Comparison of ENCODE assay signal across 9 mouse cellular contexts in genomic region chr12:112147365-112147764, GRCm38 (mm10). TPM values are rescaled to one million over a fixed set of nuclear protein-coding genes. Genes with fewer than 3 reads are reported as not detected.
DNase-seq lines count a peak whose midpoint lies in the region; ATAC-seq and TF ChIP-seq lines count a peak whose summit lies in the region.
"Had no signal": no experiment of that assay in that cellular context is flagged by ENCODE, and none has a peak within 500 bp of the region (broad histone marks: within the 10 kb centered on the region; RNA-seq: fewer than 3 reads in every experiment).

No protein-coding gene starts in this region.

- 46% methylated on average over 5 of the region's 5 CpGs for WGBS in heart, postnatal 0 days
- 36% methylated on average over 5 of the region's 5 CpGs for WGBS in liver, embryonic 13.5 days (ENCODE audit: insufficient replicate concordance)

- no peaks in the 10 kb centered on the region for H3K9me3 ChIP-seq in E14TG2a.4 (ENCODE audit: low read length)
- no peaks in the 10 kb centered on the region for H3K9me3 ChIP-seq in heart, postnatal 0 days (replicated peaks; ENCODE audit: control insufficient read depth, low read length)
- H3K9me3 ChIP-seq in liver, embryonic 13.5 days (replicated peaks): no peaks in the 10 kb centered on the region

- no peak for TF ChIP-seq EP300 in heart, postnatal 0 days (IDR thresholded peaks at IDR 0.05; ENCODE audit: low read depth)

- peak overlapping the region; percentile 76 for H3K27ac ChIP-seq in brown adipose tissue, adult 24 weeks (replicated peaks; ENCODE audit: low read depth, low read length)
- peak overlapping the region; percentile 78 for H3K27ac ChIP-seq in heart, postnatal 0 days (ENCODE audit: low read depth)
- H3K27ac ChIP-seq in liver, embryonic 13.5 days: no peak overlapping the region
- H3K27ac ChIP-seq: liver, embryonic 14.5 days had no signal

- peaks cover 78% of the 10 kb centered on the region for H3K4me1 ChIP-seq in E14TG2a.4 (replicated peaks; ENCODE audit: low read depth, low read length)
- peaks cover 15% of the 10 kb centered on the region for H3K4me1 ChIP-seq in brown adipose tissue, adult 24 weeks (ENCODE audit: control insufficient read depth, insufficient read depth, insufficient read length, low read length)
- peaks cover 12% of the 10 kb centered on the region; the same call in 1 of the 2 replicates for H3K4me1 ChIP-seq in heart, postnatal 0 days (ENCODE audit: control insufficient read depth, insufficient read depth)
- H3K4me1 ChIP-seq in liver, embryonic 13.5 days (replicated peaks): peaks cover 35% of the 10 kb centered on the region

- H3K4me2 ChIP-seq in heart, postnatal 0 days (ENCODE audit: low read depth, low read length): peak overlapping the region; percentile 62
- H3K4me2 ChIP-seq in liver, embryonic 13.5 days: peak overlapping the region; percentile 63

- TF ChIP-seq CTCF in E14TG2a.4 (conservative IDR thresholded peaks at IDR 0.05; ENCODE audit: low read length): no peak
- no peak for TF ChIP-seq CTCF in heart, postnatal 0 days (IDR thresholded peaks at IDR 0.05; ENCODE audit: low read depth)

- H3K4me3 ChIP-seq in E14TG2a.4 (replicated peaks; ENCODE audit: low read length): peak overlapping the region; percentile 81
- peak overlapping the region; percentile 95 for H3K4me3 ChIP-seq in brown adipose tissue, adult 24 weeks (ENCODE audit: insufficient read depth, low read depth, low read length)
- peak overlapping the region; percentile 53 for H3K4me3 ChIP-seq in heart, postnatal 0 days (ENCODE audit: low read depth, low read length)
- H3K4me3 ChIP-seq in liver, embryonic 13.5 days (replicated peaks): 0 out of 2 replicates have a peak overlapping the region, but pooled peaks have one; percentile 48

- DNase-seq in heart, postnatal 0 days (ENCODE audit: low spot score): peak; percentile 15
- no peak for DNase-seq in liver, embryonic 13.5 days
- no peak for DNase-seq in cerebellum, adult 9-10 months
- DNase-seq in right cerebral cortex, postnatal 4 days: no peak
- DNase-seq in ovary, postnatal 10 days (ENCODE audit: low spot score): no peak
- DNase-seq in layer of hippocampus, adult 18-20 months (ENCODE audit: low spot score in 2 of 2): no peak

- H3K36me3 ChIP-seq in E14TG2a.4 (ENCODE audit: insufficient read depth, low read length): peaks cover 4% of the 10 kb centered on the region; the same call in 1 of the 2 replicates
- H3K36me3 ChIP-seq in heart, postnatal 0 days (replicated peaks; ENCODE audit: control insufficient read depth, insufficient read depth, low read length): no peaks in the 10 kb centered on the region
- H3K36me3 ChIP-seq in liver, embryonic 13.5 days: no peaks in the 10 kb centered on the region

- H3K9ac ChIP-seq in heart, postnatal 0 days (replicated peaks; ENCODE audit: low read depth, low read length): peak overlapping the region; percentile 63; the same call in 1 of the 2 replicates
- H3K9ac ChIP-seq in liver, embryonic 13.5 days: no peak overlapping the region
- H3K9ac ChIP-seq: liver, embryonic 14.5 days had no signal

- H3K27me3 ChIP-seq in E14TG2a.4 (ENCODE audit: insufficient read depth, low read length): peaks cover 67% of the 10 kb centered on the region
- H3K27me3 ChIP-seq in heart, postnatal 0 days (ENCODE audit: control insufficient read depth, insufficient read depth, low read length): peaks cover 65% of the 10 kb centered on the region
- peaks cover 73% of the 10 kb centered on the region for H3K27me3 ChIP-seq in liver, embryonic 13.5 days

- peak; percentile 27; the same call in 1 of the 2 replicates for ATAC-seq in heart, postnatal 0 days (ENCODE audit: insufficient read depth, low read depth)
- no peak for ATAC-seq in liver, embryonic 13.5 days (ENCODE audit: low read depth)

RNA-seq across cellular contexts. Expression of gene Kif26a, which starts 1.4 kb away (rescaled TPM):
- 1.9 and 3.2 TPM in 2 replicates for polyA plus RNA-seq in brown adipose tissue, adult 24 weeks (2012; ENCODE audit: insufficient read depth, insufficient read length, missing spikeins)
- 26.0 and 53.0 TPM in 2 replicates for total RNA-seq in heart, postnatal 0 days (2014; rRNA removed; ENCODE audit: low replicate concordance)
- 1.9 and 2.8 TPM in 2 replicates for polyA plus RNA-seq in heart, postnatal 0 days (2015; fragmentation: Nextera tagmentation; extraction: Ambion mirVana)
- 0.13 and 0.17 TPM in 2 replicates for polyA plus RNA-seq in liver, embryonic 13.5 days (2015; fragmentation: Nextera tagmentation; extraction: Ambion mirVana)
- total RNA-seq in layer of hippocampus, adult 18-20 months (2021): 1 to 10 TPM; 3.9 to 4.5 TPM

RNA-seq across cellular contexts. Expression of gene Aspg, which starts 40.9 kb away (rescaled TPM):
- 60.4 and 84.2 TPM in 2 replicates for polyA plus RNA-seq in brown adipose tissue, adult 24 weeks (2012; ENCODE audit: insufficient read depth, insufficient read length, missing spikeins)
- 0.04 and 3.6 TPM in 2 replicates for total RNA-seq in heart, postnatal 0 days (2014; rRNA removed; ENCODE audit: low replicate concordance)
- polyA plus RNA-seq in heart, postnatal 0 days (2015; fragmentation: Nextera tagmentation; extraction: Ambion mirVana): 0.08 and 0.11 TPM in 2 replicates
- 0.06 and 0.10 TPM in 2 replicates for polyA plus RNA-seq in liver, embryonic 13.5 days (2015; fragmentation: Nextera tagmentation; extraction: Ambion mirVana)
- 1 to 10 TPM; 3.8 TPM for total RNA-seq in layer of hippocampus, adult 18-20 months (2021)

Comparison
In these comparisons a context has a peak if more than half of its experiments do, and no peak if none do; other contexts are left out.
1. RNA of gene Aspg, which starts 40.9 kb away (polyA plus RNA-seq): 60.4 to 84.2 TPM in brown adipose tissue, adult 24 weeks; 0.08 to 0.11 TPM in heart, postnatal 0 days and 0.06 to 0.10 TPM in liver, embryonic 13.5 days; every median in the first group is over 10 times any median in the second.
2. Peak in every context shown above with its lines, with median percentiles within 50 percentile points of each other: H3K4me3 ChIP-seq.